ENCODE assay signal across 8 mouse cellular contexts in genomic region chr8:106010748-106011642, GRCm38 (mm10). TPM values are rescaled to one million over a fixed set of nuclear protein-coding genes. Genes with fewer than 3 reads are reported as not detected.
DNase-seq lines count a peak whose midpoint lies in the region; ATAC-seq and TF ChIP-seq lines count a peak whose summit lies in the region.

No protein-coding gene starts in this region.

- peak overlapping the region; percentile 75; the same call in 1 of the 2 replicates for H3K27ac ChIP-seq in embryonic facial prominence, embryonic 13.5 days
- H3K27ac ChIP-seq in heart, adult 2 months, result peak overlapping the region; percentile 74
- peak overlapping the region; percentile 48; the same call in 1 of the 2 replicates for H3K27ac ChIP-seq in limb, embryonic 13.5 days
- peak overlapping the region; percentile 78 for H3K27ac ChIP-seq in midbrain, embryonic 16.5 days (ENCODE audit: low read length)

- H3K9ac ChIP-seq in embryonic facial prominence, embryonic 13.5 days, result peak overlapping the region; percentile 95
- peak overlapping the region; percentile 88 for H3K9ac ChIP-seq in heart, adult 2 months (ENCODE audit: low read depth, low read length)
- H3K9ac ChIP-seq in limb, embryonic 13.5 days, result peak overlapping the region; percentile 95
- peak overlapping the region; percentile 87 for H3K9ac ChIP-seq in midbrain, embryonic 16.5 days (ENCODE audit: low read depth, low read length)

- H3K9me3 ChIP-seq in embryonic facial prominence, embryonic 13.5 days, result no peaks in the 10 kb centered on the region
- no peaks in the 10 kb centered on the region for H3K9me3 ChIP-seq in limb, embryonic 13.5 days
- H3K9me3 ChIP-seq in midbrain, embryonic 16.5 days (replicated peaks; ENCODE audit: control insufficient read depth, low read length, poor library complexity, severe bottlenecking), result no peaks in the 10 kb centered on the region

- no peaks in the 10 kb centered on the region for H3K27me3 ChIP-seq in embryonic facial prominence, embryonic 13.5 days
- H3K27me3 ChIP-seq in heart, adult 2 months (ENCODE audit: control insufficient read depth, insufficient read depth, low read length), result no peaks in the 10 kb centered on the region
- H3K27me3 ChIP-seq in limb, embryonic 13.5 days, result no peaks in the 10 kb centered on the region
- H3K27me3 ChIP-seq in midbrain, embryonic 16.5 days (ENCODE audit: control insufficient read depth, insufficient read depth, low read depth, low read length), result no peaks in the 10 kb centered on the region

- TF ChIP-seq EP300 in heart, adult 2 months (IDR thresholded peaks at IDR 0.05; ENCODE audit: insufficient read depth, low read depth, low read length), result 0 out of 2 replicates have a peak, but pooled peaks have one; percentile 44

- H3K36me3 ChIP-seq in embryonic facial prominence, embryonic 13.5 days, result peaks cover 12% of the 10 kb centered on the region; the same call in 1 of the 2 replicates
- H3K36me3 ChIP-seq in heart, adult 2 months (ENCODE audit: control insufficient read depth, insufficient read depth, low read length), result no peaks in the 10 kb centered on the region
- peaks cover 15% of the 10 kb centered on the region for H3K36me3 ChIP-seq in limb, embryonic 13.5 days
- 0 out of 2 replicates have a peak, but pooled peaks cover 4% of the 10 kb centered on the region for H3K36me3 ChIP-seq in midbrain, embryonic 16.5 days (ENCODE audit: control insufficient read depth, insufficient read depth, low read length)

- H3K4me2 ChIP-seq in embryonic facial prominence, embryonic 13.5 days, result peak overlapping the region; percentile 99
- peak overlapping the region; percentile 100 for H3K4me2 ChIP-seq in limb, embryonic 13.5 days (replicated peaks)
- peak overlapping the region; percentile 97 for H3K4me2 ChIP-seq in midbrain, embryonic 16.5 days (ENCODE audit: low read length)

- DNase-seq in 3134 (ENCODE audit: extremely low read depth, insufficient read length, low spot score), result peak; percentile 91
- DNase-seq in adrenal gland, postnatal 36 days, result peak; percentile 94 to 95
- peak; percentile 93 to 94 for DNase-seq in heart, adult 2 months
- peak; percentile 86 to 91 for DNase-seq in kidney, adult 8-10 months
- peak; percentile 86 to 95 for DNase-seq in spleen, postnatal 10 days (ENCODE audit: low spot score in 2 of 2)

- WGBS in embryonic facial prominence, embryonic 13.5 days, result 1% methylated on average over 74 of the region's 74 CpGs
- 1% methylated on average over 74 of the region's 74 CpGs for WGBS in heart, adult 2 months
- WGBS in limb, embryonic 13.5 days, result under 1% methylated on average over 74 of the region's 74 CpGs
- under 1% methylated on average over 74 of the region's 74 CpGs for WGBS in midbrain, embryonic 16.5 days

- peak; percentile 82 for TF ChIP-seq POLR2A in heart, adult 2 months (IDR thresholded peaks at IDR 0.05; ENCODE audit: insufficient read depth, low read depth, low read length)

- no peaks in the 10 kb centered on the region for H3K79me2 ChIP-seq in heart, adult 2 months (replicated peaks; ENCODE audit: control insufficient read depth, insufficient read depth, low read length)

- TF ChIP-seq CTCF in heart, adult 2 months (IDR thresholded peaks at IDR 0.05), result no peak; the same call in 1 of the 2 replicates

- peak; percentile 81 for ATAC-seq in embryonic facial prominence, embryonic 13.5 days (ENCODE audit: insufficient number of reproducible peaks, insufficient read depth, low FRiP score, low TSS enrichment, low read depth)
- peak; percentile 93 for ATAC-seq in limb, embryonic 13.5 days (ENCODE audit: low FRiP score, low read depth)
- ATAC-seq in midbrain, embryonic 16.5 days, result peak; percentile 96

- intact Hi-C loops in heart, adult 2 months (cut with DNase I), result loop anchor here (5.0 kb wide), 3 partner anchors 109 to 309 kb away; partner anchors contain the start of genes Acd, Cenpt, Pard6a and Pskh1

- peaks cover 14% of the 10 kb centered on the region for H3K4me1 ChIP-seq in embryonic facial prominence, embryonic 13.5 days
- peaks cover 3% of the 10 kb centered on the region for H3K4me1 ChIP-seq in heart, adult 2 months (ENCODE audit: control insufficient read depth, insufficient read depth, low read length)
- H3K4me1 ChIP-seq in limb, embryonic 13.5 days, result peaks cover 13% of the 10 kb centered on the region
- H3K4me1 ChIP-seq in midbrain, embryonic 16.5 days (ENCODE audit: control insufficient read depth, insufficient read depth, low read length), result peaks cover 16% of the 10 kb centered on the region

- H3K4me3 ChIP-seq in embryonic facial prominence, embryonic 13.5 days, result peak overlapping the region; percentile 94
- peak overlapping the region; percentile 75 for H3K4me3 ChIP-seq in heart, adult 2 months
- peak overlapping the region; percentile 97 for H3K4me3 ChIP-seq in limb, embryonic 13.5 days
- H3K4me3 ChIP-seq in midbrain, embryonic 16.5 days (ENCODE audit: low read depth, low read length), result peak overlapping the region; percentile 93

RNA-seq across cellular contexts. Expression of gene Ddx28, which starts 0.7 kb away (rescaled TPM):
- 10 to 100 TPM; 15.5 to 16.9 TPM for total RNA-seq in adrenal gland, postnatal 36 days (2021)
- polyA plus RNA-seq in embryonic facial prominence, embryonic 13.5 days (2015; fragmentation: Nextera tagmentation; extraction: Ambion mirVana), result 18.1 and 18.8 TPM in 2 replicates
- total RNA-seq in heart, adult 2 months (2021), result 10 to 100 TPM in 1 of 2 experiments, 1 to 10 TPM in 1; 9.2 to 10.0 TPM
- 5.7 and 6.3 TPM in 2 replicates for polyA plus RNA-seq in heart, adult 2 months (2012; rRNA removed)
- polyA plus RNA-seq in limb, embryonic 13.5 days (2015; fragmentation: Nextera tagmentation; extraction: Ambion mirVana), result 19.7 and 20.1 TPM in 2 replicates
- polyA plus RNA-seq in midbrain, embryonic 16.5 days (2015; fragmentation: Nextera tagmentation; extraction: Ambion mirVana), result 20.3 and 21.5 TPM in 2 replicates

RNA-seq across cellular contexts. Expression of gene Dpep2nb, which starts 5.2 kb away (rescaled TPM):
- under 1 TPM in 1 of 2 experiments, not detected in 1; 0.30 TPM for total RNA-seq in adrenal gland, postnatal 36 days (2021)
- polyA plus RNA-seq in embryonic facial prominence, embryonic 13.5 days (2015; fragmentation: Nextera tagmentation; extraction: Ambion mirVana), result not detected in 2 replicates
- total RNA-seq in heart, adult 2 months (2021), result not detected
- not detected in 2 replicates for polyA plus RNA-seq in heart, adult 2 months (2012; rRNA removed)
- not detected in 2 replicates for polyA plus RNA-seq in limb, embryonic 13.5 days (2015; fragmentation: Nextera tagmentation; extraction: Ambion mirVana)
- 0.25 TPM in 1 of 2 replicates, not detected in the other for polyA plus RNA-seq in midbrain, embryonic 16.5 days (2015; fragmentation: Nextera tagmentation; extraction: Ambion mirVana)

RNA-seq across cellular contexts. Expression of gene Dus2, which starts 19.9 kb away (rescaled TPM):
- 10 to 100 TPM; 16.0 to 19.3 TPM for total RNA-seq in adrenal gland, postnatal 36 days (2021)
- polyA plus RNA-seq in embryonic facial prominence, embryonic 13.5 days (2015; fragmentation: Nextera tagmentation; extraction: Ambion mirVana), result 26.7 and 27.9 TPM in 2 replicates
- 1 to 10 TPM; 9.1 to 9.4 TPM for total RNA-seq in heart, adult 2 months (2021)
- polyA plus RNA-seq in heart, adult 2 months (2012; rRNA removed), result 7.8 and 11.9 TPM in 2 replicates
- polyA plus RNA-seq in limb, embryonic 13.5 days (2015; fragmentation: Nextera tagmentation; extraction: Ambion mirVana), result 27.3 and 27.5 TPM in 2 replicates
- 29.4 and 29.8 TPM in 2 replicates for polyA plus RNA-seq in midbrain, embryonic 16.5 days (2015; fragmentation: Nextera tagmentation; extraction: Ambion mirVana)

RNA-seq across cellular contexts. Expression of gene Dpep3, which starts 31.8 kb away (rescaled TPM):
- not detected for total RNA-seq in adrenal gland, postnatal 36 days (2021)
- not detected in 2 replicates for polyA plus RNA-seq in embryonic facial prominence, embryonic 13.5 days (2015; fragmentation: Nextera tagmentation; extraction: Ambion mirVana)
- total RNA-seq in heart, adult 2 months (2021), result not detected
- 0.23 and 0.26 TPM in 2 replicates for polyA plus RNA-seq in heart, adult 2 months (2012; rRNA removed)
- not detected in 2 replicates for polyA plus RNA-seq in limb, embryonic 13.5 days (2015; fragmentation: Nextera tagmentation; extraction: Ambion mirVana)
- not detected in 2 replicates for polyA plus RNA-seq in midbrain, embryonic 16.5 days (2015; fragmentation: Nextera tagmentation; extraction: Ambion mirVana)

RNA-seq across cellular contexts. Expression of gene Slc12a4, which starts 45.1 kb away (rescaled TPM):
- 10 to 100 TPM; 43.9 to 58.9 TPM for total RNA-seq in adrenal gland, postnatal 36 days (2021)
- 48.3 and 56.8 TPM in 2 replicates for polyA plus RNA-seq in embryonic facial prominence, embryonic 13.5 days (2015; fragmentation: Nextera tagmentation; extraction: Ambion mirVana)
- 10 to 100 TPM; 35.0 to 38.1 TPM for total RNA-seq in heart, adult 2 months (2021)
- 54.6 and 73.4 TPM in 2 replicates for polyA plus RNA-seq in heart, adult 2 months (2012; rRNA removed)
- polyA plus RNA-seq in limb, embryonic 13.5 days (2015; fragmentation: Nextera tagmentation; extraction: Ambion mirVana), result 48.8 and 56.3 TPM in 2 replicates
- polyA plus RNA-seq in midbrain, embryonic 16.5 days (2015; fragmentation: Nextera tagmentation; extraction: Ambion mirVana), result 7.6 and 10.6 TPM in 2 replicates

Comparison
In these comparisons a context has a peak if more than half of its experiments do, and no peak if none do; other contexts are left out.
1. Peak in every context shown above with its lines: DNase-seq, ATAC-seq, H3K4me3 ChIP-seq and H3K27ac ChIP-seq.